Mouse (Mus musculus): ENCODE data around the gene Rere.
"Not testable (repeated sequence)": the region's sequence is repeated elsewhere in the genome, so short reads cannot be mapped to it uniquely, and the experiment has no call there.

The Rere gene

DNA sequence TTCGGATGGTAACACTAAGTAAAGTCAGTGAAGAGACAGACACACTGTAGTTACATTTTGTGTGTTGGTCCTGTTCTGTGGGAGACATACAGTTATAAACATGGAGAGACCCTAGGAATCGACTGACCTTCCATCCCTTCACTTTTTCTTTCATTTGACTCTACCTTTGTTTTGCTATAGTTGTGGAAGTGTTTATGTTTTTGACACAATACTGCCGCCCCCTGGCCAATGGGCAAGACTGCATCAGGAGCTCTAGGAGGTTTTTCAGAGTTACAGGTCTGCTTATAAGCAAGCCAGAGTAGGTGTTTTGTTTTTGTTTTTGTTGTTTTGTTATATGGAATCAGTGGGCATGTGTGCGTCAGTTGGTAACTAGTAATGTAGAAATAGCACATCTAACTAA is 184.3 kb downstream of the Rere start:
- peak; percentile 77 for DNase-seq (ENCODE audit: low read depth)

DNA sequence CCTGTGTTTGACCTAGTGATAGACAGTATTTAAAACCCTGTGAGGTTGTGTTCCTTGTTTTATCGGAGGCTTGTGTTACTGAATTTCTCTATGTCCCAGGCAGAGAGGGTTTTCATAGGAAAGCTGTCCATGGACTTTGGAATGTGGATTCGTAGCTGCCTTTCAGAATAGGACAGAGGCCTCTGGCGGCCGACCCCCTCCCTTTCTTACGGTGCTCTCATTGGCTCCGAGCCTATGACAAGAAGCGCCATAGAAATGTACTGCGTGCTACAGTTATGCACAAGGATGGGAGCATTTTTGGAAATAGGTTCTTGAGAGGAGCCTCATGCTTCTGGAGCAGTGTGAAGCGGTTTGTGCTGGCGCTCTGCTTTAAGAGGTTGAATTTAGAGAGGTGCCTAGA is 187.8 kb downstream of the Rere start:
- no peak for DNase-seq (ENCODE audit: low read depth)

- DNase-seq (ENCODE audit: low read depth) = no peak
Measured at GRCm38 (mm10) chr4:150470674-150471328, 189.4 kb downstream of the Rere start.

DNA sequence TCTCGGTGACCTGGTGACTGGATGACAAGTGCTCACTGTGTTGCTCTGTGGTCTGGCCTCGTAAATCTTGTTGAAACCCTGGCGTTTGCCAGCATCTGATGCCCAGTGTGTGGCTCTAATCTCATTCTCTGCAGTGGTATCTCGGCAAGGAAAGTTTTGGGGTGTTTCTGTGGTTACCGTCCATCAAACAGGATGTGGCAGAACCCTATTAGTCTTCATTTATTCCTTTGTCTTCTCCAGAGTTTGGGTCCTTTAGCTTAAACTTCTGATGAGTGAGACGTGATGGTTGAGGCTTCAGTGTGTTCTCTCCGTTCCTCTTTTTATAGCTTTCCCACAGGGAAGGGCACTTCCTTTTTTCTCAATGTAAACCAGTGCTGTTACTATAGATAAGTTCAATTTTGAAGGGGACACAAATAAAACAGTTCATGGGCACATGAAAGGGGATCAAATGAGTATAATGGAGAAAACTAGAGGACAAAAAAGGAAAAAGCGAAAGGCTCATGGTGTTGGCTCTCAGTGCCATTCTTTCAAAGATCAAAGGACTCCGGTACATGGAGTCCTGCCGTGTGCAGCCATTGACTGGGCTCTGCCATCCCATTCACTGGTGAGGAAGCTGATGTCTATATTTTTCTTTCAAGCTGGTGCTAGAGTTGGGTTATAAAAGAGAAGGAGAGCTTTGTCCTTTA is 191.4 kb downstream of the Rere start:
- peak; percentile 45 for DNase-seq (ENCODE audit: low read depth)

DNA sequence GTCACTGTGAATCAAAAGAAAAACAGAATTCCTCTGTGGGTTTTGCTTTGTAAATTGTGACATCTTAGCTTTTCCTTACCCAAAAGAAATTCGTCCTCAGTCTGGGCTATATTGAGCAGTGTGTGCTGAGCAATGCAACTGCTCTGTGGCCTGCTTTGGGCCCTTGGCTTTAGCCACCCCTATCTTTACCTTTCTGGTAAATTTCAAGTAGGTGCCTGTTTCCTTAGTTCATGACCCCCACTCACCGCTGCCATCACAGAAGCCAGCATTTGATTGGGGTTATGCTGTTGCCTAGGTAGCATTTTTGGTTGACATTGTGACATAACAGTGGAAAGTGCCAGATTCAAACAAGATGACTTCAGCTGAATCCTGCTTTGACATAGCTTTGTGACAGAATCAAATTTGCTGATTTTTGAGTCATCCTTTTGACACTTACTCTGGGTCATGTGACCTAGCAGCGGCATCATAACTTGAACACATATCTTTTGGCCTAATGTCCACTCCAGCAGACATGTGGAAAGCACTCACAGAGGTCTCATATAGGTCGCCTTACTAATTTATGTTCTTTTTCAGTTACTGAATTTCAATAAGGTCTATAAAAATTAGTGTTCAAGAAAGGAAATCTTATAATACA is 192.1 kb downstream of the Rere start:
- no peak for DNase-seq (ENCODE audit: low read depth)

- no peak for DNase-seq (ENCODE audit: low read depth)
Measured at GRCm38 (mm10) chr4:150474086-150474485, 192.6 kb downstream of the Rere start.

- no peak for DNase-seq (ENCODE audit: low read depth)
Measured at GRCm38 (mm10) chr4:150476258-150476657, 194.8 kb downstream of the Rere start.

DNA sequence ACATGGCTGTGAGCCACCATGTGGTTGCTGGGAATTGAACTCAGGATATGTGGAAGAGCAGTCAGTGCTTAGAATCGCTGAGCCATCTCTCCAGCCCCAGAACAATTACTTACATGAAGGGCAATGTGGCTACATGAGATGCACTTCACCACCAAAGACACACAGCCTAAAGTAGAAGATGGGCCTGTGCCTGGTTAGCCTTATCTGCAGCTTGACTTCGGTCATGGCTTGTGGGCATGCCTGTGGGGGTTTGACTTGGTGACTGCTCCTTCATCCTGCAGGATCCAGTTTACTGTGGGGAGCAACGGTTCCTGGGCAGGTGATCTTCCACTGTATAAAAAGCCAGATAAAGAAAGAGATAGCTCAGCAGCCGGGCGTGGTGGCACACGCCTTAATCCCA is 196.6 kb downstream of the Rere start:
- no peak for DNase-seq (ENCODE audit: low read depth)

GRCm38 (mm10) chr4:150483081-150483480 is 201.6 kb downstream of the Rere start:
- not testable (repeated sequence) for DNase-seq (ENCODE audit: low read depth)

GRCm38 (mm10) chr4:150486097-150486496 is 204.7 kb downstream of the Rere start:
- peak; percentile 43 for DNase-seq (ENCODE audit: low read depth)

- no peak for DNase-seq (ENCODE audit: low read depth)
Measured at GRCm38 (mm10) chr4:150487109-150487508, 205.7 kb downstream of the Rere start.

- DNase-seq (ENCODE audit: low read depth) = peak; percentile 33
Measured at GRCm38 (mm10) chr4:150488096-150488748, 206.8 kb downstream of the Rere start.

- DNase-seq (ENCODE audit: low read depth) = no peak
Measured at GRCm38 (mm10) chr4:150488767-150489166, 207.3 kb downstream of the Rere start.

DNA sequence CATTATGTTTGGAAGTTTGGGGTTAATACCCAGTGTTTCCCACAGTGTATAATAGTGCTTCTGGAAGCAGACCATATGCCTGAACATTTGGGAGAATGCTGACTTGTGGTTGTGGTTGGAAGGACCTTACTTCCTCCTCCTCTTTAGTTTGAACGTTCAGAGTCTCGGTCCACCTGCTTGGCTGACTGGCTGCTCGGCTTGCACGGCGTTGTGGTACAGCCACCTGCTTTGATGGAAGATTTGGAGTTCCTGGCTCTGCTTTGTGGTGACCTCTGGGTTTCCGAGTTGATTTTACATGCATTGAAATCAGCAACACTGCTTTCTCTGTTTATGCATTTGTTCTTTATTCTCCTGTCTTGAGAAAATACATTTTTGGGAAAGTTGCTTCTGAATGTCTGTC is 208.6 kb downstream of the Rere start:
- no peak for DNase-seq (ENCODE audit: low read depth)

DNA sequence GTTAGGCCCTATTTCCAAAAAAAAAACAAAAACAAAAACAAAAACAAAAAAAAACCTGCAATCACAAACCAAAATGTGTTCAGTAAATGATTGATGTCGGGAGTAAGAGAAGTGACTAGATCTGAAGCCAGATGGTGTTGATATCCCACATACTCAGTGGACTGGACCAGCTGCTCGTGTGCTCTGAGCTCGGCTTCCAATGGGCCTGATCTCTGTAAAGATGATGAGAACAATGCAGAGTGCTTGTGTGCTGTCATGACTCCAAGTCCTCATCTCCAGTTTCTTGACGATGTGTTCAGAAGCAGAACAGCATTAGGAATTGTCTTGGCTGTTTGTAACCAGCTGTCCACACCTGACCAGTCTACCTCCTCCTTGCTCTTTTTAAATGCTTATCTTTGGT is 210.3 kb downstream of the Rere start:
- no peak for DNase-seq (ENCODE audit: low read depth)

- DNase-seq (ENCODE audit: low read depth) = no peak
Measured at GRCm38 (mm10) chr4:150493258-150493937, 212.0 kb downstream of the Rere start.

DNA sequence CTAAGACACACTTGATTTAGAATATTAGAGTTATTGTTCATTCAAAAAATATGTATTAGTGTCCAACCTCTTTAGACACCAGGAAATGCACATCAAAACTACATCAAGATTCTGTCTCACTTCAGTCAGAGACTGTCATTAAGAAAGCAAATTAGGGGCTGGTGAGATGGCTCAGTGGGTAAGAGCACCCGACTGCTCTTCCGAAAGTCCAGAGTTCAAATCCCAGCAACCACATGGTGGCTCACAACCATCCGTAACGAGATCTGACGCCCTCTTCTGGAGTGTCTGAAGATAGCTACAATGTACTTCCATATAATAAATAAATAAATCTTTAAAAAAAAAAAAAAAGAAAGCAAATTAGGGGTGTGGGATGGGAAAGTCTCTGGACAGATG is 212.5 kb downstream of the Rere start:
- not testable (repeated sequence) for DNase-seq (ENCODE audit: low read depth)

DNA sequence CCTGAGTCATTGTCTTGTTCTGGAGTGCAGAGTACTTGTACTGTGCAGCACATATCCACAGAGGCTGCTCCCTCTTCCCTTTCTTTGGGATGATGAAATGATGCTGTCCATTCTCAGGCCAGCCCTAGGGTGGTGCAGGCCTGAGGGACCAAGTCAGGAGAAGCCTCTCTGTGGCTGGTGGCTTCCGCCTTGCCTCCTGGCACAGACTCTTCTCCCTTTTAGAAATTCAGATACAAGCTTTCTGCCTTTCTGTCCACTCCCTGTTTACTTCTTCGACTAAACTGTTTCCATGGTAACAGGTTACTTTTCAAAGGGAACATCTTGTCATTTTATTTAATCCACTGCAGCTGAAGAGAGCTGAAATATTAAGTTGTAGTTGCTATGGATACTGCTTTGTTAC is 214.1 kb downstream of the Rere start:
- DNase-seq (ENCODE audit: low read depth) = no peak

- no peak for DNase-seq (ENCODE audit: low read depth)
Measured at GRCm38 (mm10) chr4:150504304-150505021, 223.0 kb downstream of the Rere start.

- no peak for DNase-seq (ENCODE audit: low read depth)
Measured at GRCm38 (mm10) chr4:150509026-150509712, 227.7 kb downstream of the Rere start.

- no peak for DNase-seq (ENCODE audit: low read depth)
Measured at GRCm38 (mm10) chr4:150510036-150510435, 228.6 kb downstream of the Rere start.

All from c-Kit-positive CD71-negative TER-119-negative erythroid progenitor cells, embryonic 14.5 days (primary cell).